Mouse (Mus musculus) lung, adult 2 months (tissue): ENCODE measurements around the gene Tmem185b.

Source experiments
- CTCF ChIP-seq: fragments of 200-500 bp; IDR thresholded peaks from 2 replicates; pipeline ENCODE4 v1.5.1; 2011; ENCODE audit warnings: mild to moderate bottlenecking, low read length, control low read depth; ENCODE audit not compliant: insufficient read depth
- POLR2A ChIP-seq: fragments of 200-500 bp; IDR thresholded peaks from 2 replicates; pipeline ENCODE4 v1.6.1; 2011; ENCODE audit warnings: low read depth, mild to moderate bottlenecking, control low read depth, low read length, borderline replicate concordance; ENCODE audit errors: extremely low read depth

DNA sequence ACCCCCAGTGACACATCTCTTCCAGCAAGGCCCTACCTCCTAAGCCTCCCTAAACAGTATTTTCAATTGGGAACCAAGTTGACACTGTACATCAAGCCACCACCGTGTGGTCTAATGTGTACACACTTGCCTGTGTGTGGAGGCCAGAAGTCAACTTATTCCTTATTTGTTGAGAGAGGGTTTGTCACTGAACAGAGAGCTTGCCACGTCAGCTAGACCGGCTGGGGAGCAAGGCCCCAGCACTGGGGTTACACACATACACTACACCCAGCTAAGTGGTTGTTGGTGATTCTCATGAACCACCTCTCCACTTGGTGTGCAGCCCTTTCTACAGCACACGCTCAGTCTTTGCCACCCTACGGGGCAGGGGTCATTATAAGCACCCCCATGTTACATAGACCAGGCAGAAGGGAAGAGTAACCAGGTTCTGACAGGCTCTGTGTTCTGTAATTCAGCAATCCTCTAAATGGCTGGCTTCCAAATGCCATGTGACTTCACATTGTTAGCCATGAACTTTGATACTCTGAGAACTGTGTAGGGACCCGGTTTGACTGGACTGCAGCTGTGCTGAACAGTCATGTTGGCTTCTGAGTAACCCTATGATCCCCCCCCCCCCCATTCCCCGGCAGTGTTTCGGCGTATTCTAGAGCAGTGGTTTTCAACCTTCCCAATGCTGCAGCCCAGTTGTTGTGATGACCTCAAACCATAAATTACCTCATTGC is 15.0 kb downstream of the Tmem185b start:
- no peak for TF ChIP-seq CTCF
- TF ChIP-seq POLR2A = no peak
